Mouse (Mus musculus) stomach, embryonic 15.5 days (tissue): ENCODE measurements around the gene Ppm1h. TPM values are rescaled to one million over a fixed set of nuclear protein-coding genes. Genes with fewer than 3 reads are reported as not detected.

Experiments
- ATAC-seq: fragments of 200-750 bp; cut with Nextera tagmentation; 2 replicates; pipeline ENCODE4 v1.8.0; 2017; ENCODE audit warnings: low read depth, moderate number of reproducible peaks, moderate TSS enrichment; ENCODE audit not compliant: insufficient read depth, low FRiP score
- H3K27ac ChIP-seq: fragments of 300-500 bp; sonication (generic); 2 replicates; pipeline ENCODE4 v1.5.1; 2015; ENCODE audit warnings: mild to moderate bottlenecking, inconsistent platforms
- H3K27me3 ChIP-seq: fragments of 300-500 bp; sonication (generic); replicated peaks from 2 replicates; pipeline ENCODE4 v1.6.1; 2015; ENCODE audit warnings: inconsistent platforms
- H3K36me3 ChIP-seq: fragments of 300-500 bp; sonication (generic); 2 replicates; pipeline ENCODE4 v1.6.1; 2015; ENCODE audit warnings: inconsistent platforms
- H3K4me1 ChIP-seq: fragments of 300-500 bp; sonication (generic); 2 replicates; pipeline ENCODE4 v1.6.1; 2015; ENCODE audit warnings: inconsistent platforms
- H3K4me2 ChIP-seq: fragments of 300-500 bp; sonication (generic); 2 replicates; pipeline ENCODE4 v1.6.1; 2015; ENCODE audit warnings: mild to moderate bottlenecking, inconsistent platforms
- H3K4me3 ChIP-seq: fragments of 300-500 bp; sonication (generic); replicated peaks from 2 replicates; pipeline ENCODE4 v1.5.1; 2015; ENCODE audit warnings: inconsistent platforms
- H3K9ac ChIP-seq: fragments of 300-500 bp; sonication (generic); 2 replicates; pipeline ENCODE4 v1.6.1; 2015; ENCODE audit warnings: inconsistent platforms
- H3K9me3 ChIP-seq: fragments of 300-500 bp; sonication (generic); 2 replicates; pipeline ENCODE4 v1.6.1; 2016; ENCODE audit warnings: inconsistent platforms
- WGBS: fragments of 180-500 bp; shearing (Covaris S2); methylation state at CpG from one replicate; pipeline ENCODE4 v1.1.7; 2015; 5-methylcytosine and 5-hydroxymethylcytosine counted together
- polyA plus RNA-seq: library from polyadenylated mRNA; unstranded; fragments of >200 nt; fragmentation: Nextera tagmentation; extraction: Ambion mirVana; gene quantifications from 2 replicates; pipeline ENCODE4 v1.2.1, GENCODE M21; 2015

Gene Ppm1h
- polyA plus RNA-seq, 1 experiment from 2014 or later, result 13.2 TPM

DNA sequence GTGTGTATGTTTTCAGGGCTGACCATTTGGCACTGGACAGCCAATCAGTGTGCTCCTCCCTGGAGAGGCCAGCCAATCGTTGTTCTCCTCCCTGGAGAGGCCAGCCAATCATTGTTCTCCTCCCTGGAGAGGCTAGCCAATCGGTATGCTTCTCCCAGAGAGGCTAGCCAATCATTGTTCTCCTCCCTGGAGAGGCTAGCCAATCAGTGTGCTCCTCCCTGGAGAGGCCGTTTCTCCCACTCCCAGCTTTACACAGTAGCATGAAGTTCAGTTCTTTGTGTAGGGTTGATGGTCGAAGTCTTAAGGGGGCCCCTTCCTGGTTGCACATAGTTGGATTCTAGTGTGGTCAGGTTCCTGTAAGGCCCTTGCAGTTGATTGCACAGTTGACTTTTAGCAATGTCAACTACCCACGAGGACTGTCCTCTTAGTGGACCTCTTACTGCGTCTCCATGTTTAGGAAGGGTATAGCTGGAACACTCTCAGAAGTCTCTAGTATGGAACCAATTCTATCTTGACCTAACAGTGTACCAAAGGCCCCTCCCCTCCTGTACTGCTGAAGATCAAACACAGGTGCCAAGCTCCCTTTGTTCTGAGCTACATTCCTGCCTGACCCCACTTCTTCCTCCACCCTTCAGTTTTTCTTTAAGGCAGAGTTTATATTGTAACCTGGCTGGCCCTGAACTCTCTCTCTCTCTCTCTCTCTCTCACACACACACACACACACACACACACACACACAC lies 84.4 kb downstream of the Ppm1h start:
- H3K36me3 ChIP-seq, result no peaks in the 10 kb centered on the region
- 73% methylated on average over 6 of the region's 6 CpGs for WGBS
- H3K9ac ChIP-seq, result no peak overlapping the region
- H3K4me2 ChIP-seq, result no peak overlapping the region
- 0 out of 2 replicates have a peak, but pooled peaks cover 3% of the 10 kb centered on the region for H3K4me1 ChIP-seq
- H3K27me3 ChIP-seq, result no peaks in the 10 kb centered on the region
- H3K27ac ChIP-seq, result no peak overlapping the region; the same call in 1 of the 2 replicates
- no peak overlapping the region for H3K4me3 ChIP-seq
- ATAC-seq, result peak; percentile 80
- H3K9me3 ChIP-seq, result no peaks in the 10 kb centered on the region

DNA sequence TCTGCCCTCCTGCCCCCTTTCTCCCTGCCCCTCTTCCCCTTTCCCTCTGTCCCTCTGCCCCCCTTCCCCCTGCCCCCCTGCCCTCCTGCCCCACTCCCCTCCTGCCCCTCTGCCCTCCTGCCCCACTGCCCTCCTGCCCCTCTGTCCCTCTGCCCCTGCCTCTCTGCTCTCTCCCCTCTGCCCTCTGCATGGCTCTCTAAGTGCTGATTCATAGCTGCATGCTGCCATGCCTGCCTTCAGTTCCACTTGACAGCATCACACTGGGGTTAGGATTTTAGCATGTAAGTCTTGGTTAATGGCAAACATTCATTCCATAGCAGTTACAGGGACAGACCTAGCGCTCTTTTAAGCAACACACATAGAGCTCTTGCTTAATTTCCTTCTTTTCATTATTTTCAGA lies 85.0 kb downstream of the Ppm1h start:
- Histone ChIP-seq H3K4me2 (no peak overlapping the region), H3K4me3 (no peak overlapping the region), H3K9me3 (no peaks in the 10 kb centered on the region), H3K9ac (no peak overlapping the region), H3K27me3 (no peaks in the 10 kb centered on the region), H3K36me3 (no peaks in the 10 kb centered on the region), H3K27ac (no peak overlapping the region), H3K4me1 (peaks cover 8% of the 10 kb centered on the region; the same call in 1 of the 2 replicates)
- no peak for ATAC-seq
- 66% methylated on average over 1 of the region's 1 CpGs for WGBS

DNA sequence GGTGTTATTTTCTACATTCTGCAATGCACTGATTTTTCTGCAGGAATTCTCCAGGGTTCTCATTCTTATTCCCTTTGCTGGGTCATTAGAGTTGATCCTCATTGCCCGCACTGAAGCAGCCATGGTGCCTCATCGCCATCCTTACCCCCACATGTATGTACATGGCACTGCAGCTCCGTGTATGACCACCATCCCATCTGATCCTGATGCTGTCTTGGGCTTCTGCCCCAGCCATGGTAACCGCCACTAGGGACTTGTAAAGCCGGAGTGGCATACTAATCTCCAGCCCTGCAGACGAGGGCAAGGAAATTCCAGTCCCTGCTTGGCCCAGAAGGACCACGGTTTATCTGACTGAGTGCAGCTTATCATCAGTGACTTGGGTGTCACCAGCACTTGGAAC lies 86.1 kb downstream of the Ppm1h start:
- WGBS, result 69% methylated on average over 7 of the region's 7 CpGs

DNA sequence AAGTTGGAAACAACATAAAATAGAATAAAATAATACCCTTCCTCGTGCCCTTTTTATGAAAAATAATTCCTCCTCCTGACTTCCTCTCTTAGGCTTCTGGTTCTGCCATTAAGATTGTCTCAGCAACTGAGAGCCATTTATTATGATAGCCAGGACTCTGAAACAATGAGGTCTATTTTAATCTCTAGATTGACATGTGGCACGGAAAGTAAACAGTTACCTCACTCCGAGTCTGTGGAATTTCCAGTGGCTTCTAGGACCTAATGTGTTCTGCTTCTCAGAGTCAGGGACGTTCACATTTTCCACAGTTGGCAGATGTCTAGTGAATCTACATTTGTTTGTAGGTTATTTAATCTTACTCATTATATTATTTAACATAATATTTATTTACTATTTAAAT lies 87.0 kb downstream of the Ppm1h start:
- Histone ChIP-seq H3K4me2 (no peak overlapping the region), H3K4me3 (no peak overlapping the region), H3K27me3 (no peaks in the 10 kb centered on the region), H3K9me3 (no peaks in the 10 kb centered on the region), H3K36me3 (no peaks in the 10 kb centered on the region), H3K27ac (no peak overlapping the region), H3K9ac (no peak overlapping the region), H3K4me1 (peaks cover 10% of the 10 kb centered on the region; the same call in 1 of the 2 replicates)
- ATAC-seq, result no peak
- 27% methylated on average over 4 of the region's 4 CpGs for WGBS

More for the DNA sequence above, 86.1 kb downstream of the Ppm1h start:
- Histone ChIP-seq H3K4me3 (no peak overlapping the region), H3K4me1 (peaks cover 10% of the 10 kb centered on the region; the same call in 1 of the 2 replicates), H3K27ac (no peak overlapping the region), H3K36me3 (no peaks in the 10 kb centered on the region), H3K4me2 (no peak overlapping the region), H3K27me3 (no peaks in the 10 kb centered on the region), H3K9me3 (no peaks in the 10 kb centered on the region), H3K9ac (no peak overlapping the region)
- ATAC-seq, result no peak

DNA sequence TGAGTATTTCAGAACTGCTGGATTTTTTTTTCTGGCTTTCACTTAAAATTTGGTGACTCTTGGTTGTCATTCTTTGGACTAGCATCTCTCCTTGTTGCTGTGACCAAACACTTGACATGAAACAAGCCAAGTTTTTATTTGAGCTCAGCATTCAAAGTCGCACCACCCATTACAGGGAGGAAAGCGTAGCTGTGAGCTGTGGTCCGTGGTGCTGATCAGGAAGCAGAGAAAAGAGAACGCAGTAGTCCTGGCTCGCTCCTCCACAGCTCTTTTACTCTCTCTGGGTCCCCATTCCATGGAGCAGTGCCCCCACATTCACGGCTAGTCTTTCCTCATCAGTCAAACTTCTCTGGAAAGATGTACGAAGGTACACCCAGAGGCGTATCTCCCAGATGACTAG lies 87.4 kb downstream of the Ppm1h start:
- ATAC-seq, result no peak
- no peaks in the 10 kb centered on the region for H3K9me3 ChIP-seq
- H3K4me2 ChIP-seq, result no peak overlapping the region
- no peaks in the 10 kb centered on the region for H3K36me3 ChIP-seq
- no peak overlapping the region for H3K9ac ChIP-seq
- WGBS, result 43% methylated on average over 8 of the region's 8 CpGs
- no peak overlapping the region for H3K27ac ChIP-seq
- H3K27me3 ChIP-seq, result no peaks in the 10 kb centered on the region
- H3K4me3 ChIP-seq, result no peak overlapping the region
- H3K4me1 ChIP-seq, result peaks cover 10% of the 10 kb centered on the region; the same call in 1 of the 2 replicates

DNA sequence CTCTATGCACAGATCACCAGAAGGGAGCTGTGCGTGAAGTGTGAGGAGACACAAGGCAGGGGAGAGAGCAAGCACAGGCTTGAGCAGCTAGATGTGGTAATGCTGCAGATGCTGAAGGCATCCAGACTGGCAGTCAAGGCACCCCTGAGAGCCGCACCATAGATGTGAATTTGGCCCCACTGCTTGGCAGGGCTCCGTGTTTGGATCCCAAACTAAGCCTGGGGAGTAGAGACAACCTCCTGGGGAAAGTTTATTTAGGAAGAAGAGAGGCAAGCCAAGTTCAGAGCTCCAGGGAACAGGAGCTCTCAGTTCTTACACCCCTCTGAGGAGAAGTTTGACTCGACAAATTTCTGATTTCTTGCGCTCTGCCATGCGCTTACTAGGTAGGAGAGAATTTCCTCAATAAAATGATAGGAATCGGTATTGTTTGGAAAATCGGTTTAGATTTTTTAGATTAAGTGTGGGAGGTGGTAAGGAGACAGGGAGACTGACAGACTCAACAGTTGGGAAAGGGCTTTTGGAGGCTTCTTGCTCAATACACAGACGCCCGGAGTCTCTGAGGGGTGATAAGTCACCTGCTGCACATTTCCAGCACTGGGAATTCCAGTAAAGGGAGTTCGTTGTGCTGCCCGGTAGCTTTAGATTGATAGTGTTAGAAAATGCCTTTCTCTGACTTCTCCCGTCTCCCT lies 89.8 kb downstream of the Ppm1h start:
- Histone ChIP-seq H3K4me1 (peaks cover 10% of the 10 kb centered on the region; the same call in 1 of the 2 replicates), H3K4me3 (no peak overlapping the region), H3K27ac (no peak overlapping the region), H3K36me3 (no peaks in the 10 kb centered on the region), H3K9ac (no peak overlapping the region), H3K27me3 (no peaks in the 10 kb centered on the region), H3K9me3 (no peaks in the 10 kb centered on the region), H3K4me2 (no peak overlapping the region)
- 52% methylated on average over 13 of the region's 13 CpGs for WGBS
- ATAC-seq, result no peak

DNA sequence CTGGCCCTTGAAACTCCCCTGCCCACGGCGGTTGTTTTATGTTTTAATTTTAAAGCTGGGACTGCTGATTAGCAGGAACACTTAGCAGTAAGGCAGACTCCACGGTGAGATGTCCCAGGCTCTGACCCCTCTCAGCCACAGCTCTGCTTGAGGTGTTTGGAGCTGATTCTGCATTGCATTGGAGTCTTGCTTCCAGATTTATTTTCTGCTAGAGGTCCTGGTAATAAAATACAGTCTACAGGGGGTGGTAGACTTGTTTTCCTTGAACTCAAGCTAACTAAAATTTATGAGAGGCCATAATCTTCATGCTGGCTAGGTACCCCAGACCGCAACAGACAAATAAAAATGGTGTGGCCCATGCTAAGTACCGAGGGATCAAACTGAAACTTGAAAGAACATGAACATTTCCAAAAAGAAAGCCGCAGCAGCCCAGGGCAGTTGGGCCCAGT lies 90.4 kb downstream of the Ppm1h start:
- no peaks in the 10 kb centered on the region for H3K27me3 ChIP-seq
- H3K4me1 ChIP-seq, result peaks cover 10% of the 10 kb centered on the region; the same call in 1 of the 2 replicates
- no peak for ATAC-seq
- H3K4me2 ChIP-seq, result no peak overlapping the region
- no peaks in the 10 kb centered on the region for H3K36me3 ChIP-seq
- H3K9me3 ChIP-seq, result no peaks in the 10 kb centered on the region
- H3K4me3 ChIP-seq, result no peak overlapping the region
- H3K9ac ChIP-seq, result no peak overlapping the region
- H3K27ac ChIP-seq, result no peak overlapping the region
- WGBS, result 46% methylated on average over 6 of the region's 6 CpGs

DNA sequence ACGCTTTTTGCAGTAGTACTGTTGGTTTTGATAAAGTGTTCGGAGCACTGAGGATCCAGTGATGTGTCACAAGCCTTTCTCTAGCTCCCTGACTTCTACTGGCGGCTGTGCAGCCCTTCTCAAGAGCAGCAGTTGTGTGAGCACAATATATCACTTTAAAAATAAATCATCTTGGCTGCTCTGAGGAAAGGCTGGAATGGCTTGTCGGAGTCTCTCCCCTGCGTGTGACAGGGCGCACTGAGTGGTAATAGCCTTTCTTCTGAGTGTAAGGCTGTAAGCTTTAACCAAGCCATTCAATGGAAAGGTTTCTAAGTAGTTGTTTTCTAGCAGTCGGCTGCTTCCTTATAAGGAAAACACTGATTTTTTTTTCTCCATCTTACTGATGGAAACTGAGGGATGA lies 91.8 kb downstream of the Ppm1h start:
- no peak overlapping the region for H3K4me2 ChIP-seq
- H3K27me3 ChIP-seq, result no peaks in the 10 kb centered on the region
- H3K36me3 ChIP-seq, result no peaks in the 10 kb centered on the region
- no peaks in the 10 kb centered on the region for H3K9me3 ChIP-seq
- no peak for ATAC-seq
- no peak overlapping the region for H3K9ac ChIP-seq
- WGBS, result 46% methylated on average over 7 of the region's 7 CpGs
- no peak overlapping the region for H3K27ac ChIP-seq
- no peak overlapping the region for H3K4me3 ChIP-seq
- H3K4me1 ChIP-seq, result peaks cover 10% of the 10 kb centered on the region; the same call in 1 of the 2 replicates

DNA sequence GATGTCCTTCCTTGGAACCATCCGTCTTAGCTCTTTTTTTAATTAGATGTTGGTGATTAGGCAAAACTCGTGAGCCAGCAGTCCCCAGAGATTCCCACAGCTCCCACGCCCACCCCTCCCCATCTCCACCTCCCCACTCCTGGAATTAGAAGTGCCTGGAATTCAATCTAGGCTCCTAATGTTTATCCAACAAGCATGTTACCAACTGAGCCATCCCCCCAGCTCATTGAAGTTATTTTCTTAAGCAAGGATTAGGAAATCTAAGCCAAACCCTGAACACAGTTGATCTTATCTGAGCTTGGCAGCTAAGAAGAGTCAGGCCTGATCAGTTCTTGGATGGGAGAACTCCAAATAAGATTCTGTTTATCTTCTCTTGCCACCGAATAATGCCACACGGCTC lies 92.4 kb downstream of the Ppm1h start:
- ATAC-seq, result no peak
- Histone ChIP-seq H3K4me2 (no peak overlapping the region), H3K27ac (no peak overlapping the region), H3K4me3 (no peak overlapping the region), H3K36me3 (no peaks in the 10 kb centered on the region), H3K4me1 (peaks cover 9% of the 10 kb centered on the region; the same call in 1 of the 2 replicates), H3K9ac (no peak overlapping the region), H3K27me3 (no peaks in the 10 kb centered on the region), H3K9me3 (no peaks in the 10 kb centered on the region)
- WGBS, result 68% methylated on average over 5 of the region's 5 CpGs

DNA sequence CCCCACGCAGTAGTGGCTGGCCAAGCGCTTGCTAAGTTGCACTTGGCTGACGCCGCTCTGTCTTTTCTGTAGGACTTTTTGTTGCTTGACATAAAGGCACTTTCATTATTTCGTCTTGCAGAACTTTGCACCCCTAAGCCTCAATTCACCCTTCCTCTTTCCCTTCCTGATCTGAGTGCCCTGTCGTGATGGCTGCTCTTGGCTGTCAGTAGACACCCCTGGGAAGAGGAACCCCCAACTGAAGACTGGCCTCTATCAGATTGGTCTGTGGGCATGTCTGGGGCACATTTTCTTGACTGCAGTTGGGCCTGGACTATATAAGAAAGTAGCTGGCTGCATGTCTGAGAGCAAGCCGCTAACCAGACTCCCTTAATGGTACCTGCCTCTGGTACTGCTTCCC lies 95.6 kb downstream of the Ppm1h start:
- Histone ChIP-seq H3K4me2 (no peak overlapping the region), H3K4me3 (no peak overlapping the region), H3K27ac (no peak overlapping the region), H3K4me1 (no peaks in the 10 kb centered on the region), H3K36me3 (no peaks in the 10 kb centered on the region), H3K9me3 (no peaks in the 10 kb centered on the region), H3K27me3 (no peaks in the 10 kb centered on the region), H3K9ac (no peak overlapping the region)
- 82% methylated on average over 7 of the region's 7 CpGs for WGBS
- ATAC-seq, result no peak

DNA sequence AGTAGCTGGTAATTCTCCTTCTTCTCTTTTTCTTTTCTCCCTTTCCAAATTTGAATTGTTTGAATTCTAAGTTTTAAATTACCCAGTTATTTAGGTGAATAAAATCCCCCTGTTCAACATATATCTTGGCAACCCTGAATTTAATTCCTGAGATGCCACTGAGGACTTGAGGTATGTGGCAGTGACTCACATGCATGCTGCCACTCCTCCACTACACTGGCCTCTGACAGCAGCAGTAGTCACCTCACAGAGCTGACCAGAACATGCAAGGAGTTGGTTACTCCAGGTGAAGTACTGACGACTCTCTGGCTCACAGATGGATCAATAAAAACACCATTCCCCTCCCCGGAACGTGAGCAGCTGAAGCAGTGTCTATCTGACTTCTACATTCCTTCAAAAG lies 98.9 kb downstream of the Ppm1h start:
- Histone ChIP-seq H3K4me1 (0 out of 2 replicates have a peak, but pooled peaks cover 3% of the 10 kb centered on the region), H3K9ac (no peak overlapping the region), H3K4me2 (no peak overlapping the region), H3K4me3 (no peak overlapping the region), H3K27me3 (no peaks in the 10 kb centered on the region), H3K9me3 (no peaks in the 10 kb centered on the region), H3K36me3 (no peaks in the 10 kb centered on the region), H3K27ac (no peak overlapping the region)
- WGBS, result 49% methylated on average over 3 of the region's 3 CpGs
- ATAC-seq, result no peak

DNA sequence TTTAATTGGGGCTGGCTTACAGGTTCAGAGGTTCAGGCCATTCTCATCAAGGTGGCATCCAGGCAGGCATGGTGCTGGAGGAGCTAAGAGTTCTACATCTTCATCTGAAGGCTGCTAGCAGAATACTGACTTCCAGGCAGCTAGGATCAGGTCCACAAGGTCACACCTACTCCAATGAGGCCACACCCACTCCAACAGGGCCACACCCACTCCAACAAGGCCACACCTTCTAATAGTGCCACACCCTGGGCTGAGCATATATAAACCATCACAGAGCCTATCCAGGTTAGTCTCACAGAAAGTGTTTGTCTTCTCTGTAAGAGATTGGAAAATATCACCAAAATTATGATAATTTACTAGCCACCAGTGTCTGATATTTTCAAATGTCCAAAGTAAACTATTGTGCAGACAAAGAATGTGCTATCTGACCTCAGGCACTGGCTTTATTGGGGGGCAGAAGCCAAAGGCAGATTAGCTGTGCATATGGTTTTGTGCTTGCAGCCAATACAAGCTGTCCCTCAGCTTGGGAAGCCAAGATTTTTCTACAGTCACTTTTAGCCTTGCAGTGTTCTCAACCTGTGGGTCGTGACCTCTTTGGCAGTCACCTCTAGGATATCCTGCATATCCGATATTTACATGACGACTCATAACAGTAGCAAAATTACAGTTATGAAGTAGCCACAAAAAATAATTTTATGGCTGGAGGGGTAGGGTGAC lies 99.5 kb downstream of the Ppm1h start:
- Histone ChIP-seq H3K9me3 (no peaks in the 10 kb centered on the region), H3K4me2 (no peak overlapping the region), H3K9ac (no peak overlapping the region), H3K4me3 (no peak overlapping the region), H3K27ac (no peak overlapping the region), H3K36me3 (no peaks in the 10 kb centered on the region), H3K27me3 (no peaks in the 10 kb centered on the region), H3K4me1 (peaks cover 6% of the 10 kb centered on the region; the same call in 1 of the 2 replicates)
- ATAC-seq, result no peak
- WGBS, result 82% methylated on average over 3 of the region's 3 CpGs
